Mouse (Mus musculus) megakaryocyte, embryonic 14.5 days (primary cell): Measurements from ENCODE around the gene Gpn2. TPM values are rescaled to one million over a fixed set of nuclear protein-coding genes. Genes with fewer than 3 reads are reported as not detected.

Source experiments
- H3K27me3 ChIP-seq: replicated peaks from 2 replicates; pipeline ENCODE3; 2012; ENCODE audit warnings: inconsistent platforms
- H3K36me3 ChIP-seq: replicated peaks from 2 replicates; pipeline ENCODE3; 2012; ENCODE audit warnings: low read length, inconsistent platforms, mixed read lengths
- H3K4me1 ChIP-seq: 2 replicates; pipeline ENCODE4 v1.6.1; 2012; ENCODE audit warnings: inconsistent platforms
- H3K4me3 ChIP-seq: replicated peaks from 2 replicates; pipeline ENCODE3; 2012; ENCODE audit warnings: moderate library complexity, mild to moderate bottlenecking, inconsistent platforms
- H3K9me3 ChIP-seq: 2 replicates; pipeline ENCODE4 v1.6.1; 2012; ENCODE audit warnings: inconsistent platforms
- FLI1 ChIP-seq: IDR thresholded peaks from 2 replicates; pipeline ENCODE4 v1.6.1; 2012; ENCODE audit warnings: low read length, inconsistent platforms, mixed read lengths
- GATA1 ChIP-seq: IDR thresholded peaks from 3 replicates; pipeline ENCODE4 v1.6.1; 2012; ENCODE audit warnings: mixed read lengths, low read length, inconsistent platforms, borderline replicate concordance
- polyA plus RNA-seq: library from polyadenylated mRNA; stranded (reverse); fragments of >175 nt; gene quantifications from 2 replicates; pipeline ENCODE4 v1.2.3, GENCODE M21; 2012; ENCODE audit warnings: low replicate concordance; ENCODE audit not compliant: insufficient read depth

The Gpn2 gene
- polyA plus RNA-seq, 1 experiment, result 45.3 TPM

GRCm38 (mm10) chr4:133619473-133620136 is 35.4 kb downstream of the Gpn2 start:
- H3K4me1 ChIP-seq, result peaks cover 80% of the 10 kb centered on the region
- H3K36me3 ChIP-seq, result peaks cover 81% of the 10 kb centered on the region
- H3K27me3 ChIP-seq, result no peaks in the 10 kb centered on the region
- TF ChIP-seq GATA1 (no peak), FLI1 (no peak)
- H3K4me3 ChIP-seq, result no peak overlapping the region
- H3K9me3 ChIP-seq, result no peaks in the 10 kb centered on the region

GRCm38 (mm10) chr4:133620668-133621067 is 36.5 kb downstream of the Gpn2 start:
- Histone ChIP-seq H3K27me3 (no peaks in the 10 kb centered on the region), H3K4me3 (no peak overlapping the region), H3K36me3 (peaks cover 80% of the 10 kb centered on the region), H3K4me1 (peaks cover 80% of the 10 kb centered on the region), H3K9me3 (no peaks in the 10 kb centered on the region)
- TF ChIP-seq GATA1 (no peak), FLI1 (no peak)

- peaks cover 83% of the 10 kb centered on the region for H3K36me3 ChIP-seq
- H3K4me1 ChIP-seq, result peaks cover 80% of the 10 kb centered on the region
- TF ChIP-seq GATA1, result no peak
- H3K4me3 ChIP-seq, result peak overlapping the region; percentile 42
- no peaks in the 10 kb centered on the region for H3K27me3 ChIP-seq
- no peaks in the 10 kb centered on the region for H3K9me3 ChIP-seq
Measured at GRCm38 (mm10) chr4:133622161-133622695, 38.1 kb downstream of the Gpn2 start.

GRCm38 (mm10) chr4:133624830-133625229 is 40.7 kb downstream of the Gpn2 start:
- TF ChIP-seq FLI1 (no peak), GATA1 (no peak)
- Histone ChIP-seq H3K27me3 (no peaks in the 10 kb centered on the region), H3K4me1 (peaks cover 89% of the 10 kb centered on the region), H3K36me3 (peaks cover 81% of the 10 kb centered on the region), H3K4me3 (no peak overlapping the region), H3K9me3 (no peaks in the 10 kb centered on the region)

- Histone ChIP-seq H3K4me3 (peak overlapping the region; percentile 83), H3K27me3 (no peaks in the 10 kb centered on the region), H3K36me3 (peaks cover 79% of the 10 kb centered on the region), H3K9me3 (no peaks in the 10 kb centered on the region), H3K4me1 (peaks cover 88% of the 10 kb centered on the region)
- TF ChIP-seq FLI1 (no peak), GATA1 (no peak)
Measured at GRCm38 (mm10) chr4:133625621-133626071, 41.5 kb downstream of the Gpn2 start.

GRCm38 (mm10) chr4:133626221-133626620 is 42.1 kb downstream of the Gpn2 start:
- Histone ChIP-seq H3K27me3 (no peaks in the 10 kb centered on the region), H3K36me3 (peaks cover 79% of the 10 kb centered on the region), H3K9me3 (no peaks in the 10 kb centered on the region), H3K4me1 (peaks cover 88% of the 10 kb centered on the region), H3K4me3 (peak overlapping the region; percentile 83)
- TF ChIP-seq GATA1 (no peak), FLI1 (no peak)

GRCm38 (mm10) chr4:133626621-133627020 is 42.5 kb downstream of the Gpn2 start:
- TF ChIP-seq FLI1, result no peak
- no peak for TF ChIP-seq GATA1
- H3K9me3 ChIP-seq, result no peaks in the 10 kb centered on the region
- peak overlapping the region; percentile 53 for H3K4me3 ChIP-seq
- H3K36me3 ChIP-seq, result peaks cover 81% of the 10 kb centered on the region
- H3K27me3 ChIP-seq, result no peaks in the 10 kb centered on the region
- H3K4me1 ChIP-seq, result peaks cover 90% of the 10 kb centered on the region

- TF ChIP-seq GATA1 (no peak), FLI1 (no peak)
- Histone ChIP-seq H3K4me1 (peaks cover 90% of the 10 kb centered on the region), H3K27me3 (no peaks in the 10 kb centered on the region), H3K4me3 (peak overlapping the region; percentile 53), H3K36me3 (peaks cover 78% of the 10 kb centered on the region), H3K9me3 (no peaks in the 10 kb centered on the region)
Measured at GRCm38 (mm10) chr4:133627039-133627438, 42.9 kb downstream of the Gpn2 start.

- Histone ChIP-seq H3K27me3 (no peaks in the 10 kb centered on the region), H3K36me3 (peaks cover 70% of the 10 kb centered on the region), H3K9me3 (no peaks in the 10 kb centered on the region), H3K4me1 (peaks cover 88% of the 10 kb centered on the region), H3K4me3 (no peak overlapping the region)
- no peak for TF ChIP-seq GATA1
- TF ChIP-seq FLI1, result no peak
Measured at GRCm38 (mm10) chr4:133628517-133628916, 44.4 kb downstream of the Gpn2 start.

GRCm38 (mm10) chr4:133629191-133629590 is 45.0 kb downstream of the Gpn2 start:
- Histone ChIP-seq H3K4me3 (no peak overlapping the region), H3K36me3 (peaks cover 63% of the 10 kb centered on the region), H3K27me3 (no peaks in the 10 kb centered on the region), H3K4me1 (peaks cover 88% of the 10 kb centered on the region), H3K9me3 (no peaks in the 10 kb centered on the region)
- no peak for TF ChIP-seq FLI1
- TF ChIP-seq GATA1, result no peak
